Mouse (Mus musculus) thymus, postnatal 0 days (tissue): ENCODE results near the gene Carmil1. TPM values are rescaled to one million over a fixed set of nuclear protein-coding genes. Genes with fewer than 3 reads are reported as not detected.

Source experiments
- polyA plus RNA-seq: library from polyadenylated mRNA; unstranded; fragments of >200 nt; fragmentation: Nextera tagmentation; extraction: Ambion mirVana; gene quantifications from 2 replicates; pipeline ENCODE4 v1.2.1, GENCODE M21; 2015

The Carmil1 gene
- polyA plus RNA-seq, 1 experiment from 2014 or later: 7.7 TPM

Other genes with a start within 250 kb of the Carmil1 start
- gene Cmah, start 46.6 kb upstream of the Carmil1 start, polyA plus RNA-seq: 18.5 and 32.8 TPM in 2 replicates